Mouse (Mus musculus) embryo, embryonic 10 days (tissue): ENCODE results near the gene Ndufa9.
A peak's percentile ranks its signal among the peaks of the same experiment; 100 is the strongest.

ENCODE experiments used
- DNase-seq: peaks from one replicate; pipeline ENCODE4 v3.0.0-alpha.2; 2015; ENCODE audit warnings: low spot score

Ndufa9 gene

GRCm38 (mm10) chr6:126848712-126849704 is at the start of gene Ndufa9:
Ndufa9 (minus strand) TSS chr6:126849136.
- DNase-seq, result peak; percentile 98

- DNase-seq, result no peak
These were observed 28.2 kb upstream of the Ndufa9 start for GRCm38 (mm10) chr6:126877118-126877517.

DNA sequence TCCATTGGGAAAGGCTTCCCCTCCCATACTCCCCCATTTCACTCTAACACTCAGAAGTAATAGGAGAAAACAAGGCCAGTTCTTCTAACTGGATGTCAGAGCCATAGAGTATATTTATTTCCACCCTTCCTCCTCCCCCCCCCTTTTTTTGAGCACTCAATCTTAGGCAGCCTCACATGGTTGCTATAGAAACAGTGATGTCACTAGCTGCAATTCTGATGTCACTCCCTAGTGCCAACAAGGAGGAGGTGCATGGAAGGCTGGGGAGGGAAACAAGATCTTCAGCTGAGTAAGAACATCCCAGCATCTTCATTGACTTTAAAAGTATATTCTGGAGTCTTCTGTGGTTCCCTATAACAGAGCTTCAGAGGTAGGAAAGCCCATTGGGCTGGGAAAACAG is 3.9 kb upstream of the Ndufa9 start, which contains the start of gene Akap3:
Akap3 (plus strand) TSS at position 218 of the 400 bp plus-strand sequence.
- no peak for DNase-seq

- DNase-seq, result no peak
These were observed 12.3 kb downstream of the Ndufa9 start for GRCm38 (mm10) chr6:126836628-126837027.

GRCm38 (mm10) chr6:126823087-126823486 is 25.8 kb downstream of the Ndufa9 start:
- no peak for DNase-seq

DNA sequence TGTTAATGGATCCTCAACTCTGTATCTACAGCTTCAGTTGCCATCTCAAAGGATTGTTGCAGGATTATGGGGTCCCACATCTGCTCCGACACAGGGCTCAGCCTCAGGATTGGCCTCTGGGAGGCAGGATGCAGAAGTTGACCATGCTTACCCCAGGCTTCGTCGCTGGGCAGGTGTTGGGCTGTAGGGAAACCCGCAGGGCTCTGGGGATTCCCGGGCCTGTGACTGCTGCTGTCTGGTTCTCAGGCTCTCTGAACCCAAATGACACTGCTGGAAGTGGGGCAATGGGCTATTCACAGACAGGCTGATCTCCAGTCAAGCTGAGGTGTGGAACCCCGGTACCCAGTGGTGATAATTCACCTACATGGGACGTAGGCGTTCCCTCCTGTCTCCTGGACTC is 32.6 kb downstream of the Ndufa9 start:
- DNase-seq, result no peak

DNA sequence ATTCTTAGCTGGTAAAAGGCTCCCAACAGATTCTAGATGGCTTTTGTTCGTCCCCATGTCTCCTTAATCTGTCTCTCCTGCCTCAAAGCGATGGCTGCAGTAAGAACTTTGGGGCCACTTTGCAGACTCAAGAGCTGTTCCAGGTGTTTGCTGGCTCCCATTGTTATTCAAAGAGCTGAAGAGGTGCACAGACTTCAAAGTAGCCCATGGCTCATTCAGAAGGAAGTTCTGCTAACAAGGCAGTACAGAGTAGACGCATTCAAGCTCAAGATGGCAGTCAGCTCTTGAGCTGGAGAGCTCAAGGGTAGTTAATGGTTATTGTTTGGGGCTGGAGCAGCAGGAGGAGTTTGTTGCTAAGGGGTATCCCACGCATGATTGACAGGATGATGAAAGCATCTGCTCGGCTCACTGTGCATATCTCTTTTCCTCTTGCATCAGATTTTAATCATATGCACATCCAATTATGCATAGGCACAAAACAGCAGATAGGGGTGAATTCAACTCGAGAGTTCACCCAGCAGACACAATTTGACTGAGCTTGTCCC is 33.7 kb downstream of the Ndufa9 start:
- DNase-seq, result no peak

DNA sequence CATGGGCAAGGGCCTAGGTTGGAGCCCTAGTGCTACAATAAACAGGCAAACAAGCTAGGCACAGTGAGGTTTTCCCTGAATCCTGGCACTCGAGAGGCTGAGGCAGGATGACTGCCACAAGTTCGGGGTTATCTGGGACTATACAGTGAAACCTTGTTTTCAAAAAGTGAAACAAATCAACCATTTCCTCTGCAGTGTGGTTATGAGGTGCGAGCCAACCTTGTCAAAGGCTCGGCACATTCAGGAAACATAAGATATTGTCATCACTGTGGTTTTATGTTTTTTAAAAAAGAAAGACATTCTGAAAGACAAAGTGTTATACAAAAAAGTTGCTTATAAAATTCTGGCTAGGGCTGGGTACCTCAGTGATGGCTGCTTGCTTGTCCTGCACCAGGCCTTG is 37.5 kb downstream of the Ndufa9 start:
- DNase-seq, result no peak

GRCm38 (mm10) chr6:126808561-126808960 is 40.4 kb downstream of the Ndufa9 start:
- DNase-seq, result no peak

DNA sequence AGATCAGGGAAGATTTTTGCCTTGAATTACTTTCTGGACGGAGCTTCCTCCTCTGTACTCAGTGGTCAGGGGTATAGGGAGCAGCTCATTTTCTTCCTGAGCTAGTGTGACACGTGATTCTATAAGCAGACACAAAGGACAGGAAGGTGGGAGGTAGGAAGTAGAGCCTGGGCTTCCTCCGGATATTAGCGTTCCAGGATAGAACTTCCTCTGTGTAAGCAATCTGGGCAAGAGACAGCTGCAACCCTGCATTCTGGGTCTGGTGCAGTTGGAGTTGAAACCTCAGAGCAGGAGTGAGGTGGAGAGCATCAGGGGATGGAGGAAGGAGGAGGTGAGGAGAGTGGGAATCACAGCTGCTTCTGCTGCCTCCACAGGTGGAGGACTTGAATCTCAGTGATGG is 40.8 kb downstream of the Ndufa9 start:
- no peak for DNase-seq

- DNase-seq, result no peak
These were observed 42.2 kb downstream of the Ndufa9 start for GRCm38 (mm10) chr6:126806783-126807182.

DNA sequence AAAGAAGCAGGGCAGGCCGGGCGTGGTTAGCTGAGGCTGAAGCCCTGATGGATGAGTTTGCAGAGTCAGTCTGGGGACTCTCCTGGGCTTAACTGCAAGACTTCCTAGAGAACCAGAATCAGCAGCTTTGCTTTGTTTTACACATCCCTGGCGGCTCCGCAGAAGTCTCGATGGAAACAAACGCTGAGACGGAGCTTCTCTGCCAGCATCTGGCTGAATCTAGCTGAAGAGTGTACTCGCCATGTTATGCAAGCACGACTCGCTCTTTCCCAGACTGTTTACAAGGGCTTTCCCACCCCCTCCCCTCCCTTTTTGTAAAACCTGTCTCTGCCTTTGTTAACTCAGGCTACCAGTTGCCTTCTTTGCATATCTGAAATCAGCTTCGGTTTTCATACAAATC is 46.0 kb downstream of the Ndufa9 start:
- DNase-seq, result no peak

DNA sequence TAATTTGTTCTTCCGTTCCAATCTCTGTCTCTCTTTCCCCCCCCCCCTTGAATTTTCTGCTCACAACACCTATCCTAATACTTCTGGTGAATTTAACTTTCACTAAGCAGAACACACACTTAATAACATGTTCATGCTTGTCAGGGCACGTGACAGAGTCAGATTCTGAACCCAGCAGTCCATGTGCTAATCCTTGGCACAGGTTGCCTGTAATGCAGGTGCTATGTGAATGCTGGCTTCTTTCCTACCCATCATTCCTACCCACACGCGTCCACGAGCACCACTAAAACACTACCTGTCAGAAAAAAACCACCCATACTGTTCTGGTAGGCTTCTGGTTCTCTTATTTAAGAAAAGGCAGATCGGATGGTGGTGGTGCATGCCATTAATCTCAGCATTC is 54.2 kb downstream of the Ndufa9 start:
- DNase-seq, result no peak

DNA sequence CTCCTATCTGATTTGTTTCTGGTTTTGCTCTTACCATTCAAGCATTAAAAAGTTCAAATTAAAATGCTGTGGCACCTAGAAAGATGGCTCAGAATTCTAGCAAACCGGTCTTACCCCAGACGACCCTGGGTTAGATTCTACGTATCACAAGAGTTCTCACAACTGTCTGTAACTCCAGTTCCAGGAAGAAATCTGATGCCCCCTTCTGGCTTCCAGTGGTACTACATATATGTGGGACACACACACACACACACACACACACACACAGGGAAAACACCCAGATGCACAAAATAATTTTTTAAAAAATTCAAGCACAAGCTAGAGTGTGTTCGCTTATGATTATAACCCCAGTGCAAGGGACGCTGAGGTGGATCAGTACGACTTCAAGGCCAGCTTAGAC is 55.2 kb downstream of the Ndufa9 start:
- no peak for DNase-seq

DNA sequence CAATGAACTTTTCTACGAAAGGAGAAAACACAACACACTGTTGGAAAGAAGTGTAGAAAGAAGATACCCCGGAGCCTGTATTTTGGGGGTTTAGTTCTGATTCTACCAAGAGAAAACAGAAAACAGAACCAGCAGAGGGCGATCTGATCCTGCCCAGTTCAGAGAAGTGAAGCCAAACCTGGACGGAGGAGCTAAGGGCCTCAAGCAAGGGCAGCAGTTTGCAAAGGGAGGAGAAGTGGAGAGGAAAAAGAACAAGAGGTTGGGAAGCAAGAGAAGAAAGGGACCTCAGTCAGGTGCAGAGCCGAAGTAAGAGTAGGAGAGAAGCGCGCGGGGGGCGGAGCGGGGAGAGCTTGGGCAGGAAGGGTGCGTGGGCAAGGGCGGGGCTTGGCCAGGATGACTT is 57.0 kb downstream of the Ndufa9 start:
- peak; percentile 60 for DNase-seq

GRCm38 (mm10) chr6:126791488-126791887 is 57.4 kb downstream of the Ndufa9 start:
- no peak for DNase-seq

GRCm38 (mm10) chr6:126788863-126789262 is 60.1 kb downstream of the Ndufa9 start:
- DNase-seq, result no peak

DNA sequence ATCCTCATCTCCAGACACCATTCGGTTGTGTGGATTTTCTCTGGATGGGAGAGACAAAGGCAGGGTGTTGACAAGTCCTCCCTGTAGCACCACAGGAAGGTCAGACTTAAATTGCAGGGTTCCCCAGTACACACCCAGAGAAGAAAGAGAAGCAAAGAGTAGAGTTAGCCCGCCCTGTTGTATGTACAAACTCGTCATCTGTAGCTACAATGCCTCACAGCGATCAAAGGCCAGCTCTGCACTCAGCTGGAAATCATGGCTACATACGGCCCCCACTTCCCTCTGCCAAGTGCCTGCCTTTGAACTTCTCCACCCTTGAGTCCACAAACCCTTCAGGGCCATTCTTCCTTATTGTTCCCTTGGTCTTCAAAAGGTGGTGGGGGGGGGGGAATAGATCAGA is 64.7 kb downstream of the Ndufa9 start:
- DNase-seq, result no peak

GRCm38 (mm10) chr6:126783651-126784066 is 65.3 kb downstream of the Ndufa9 start:
- DNase-seq, result no peak

DNA sequence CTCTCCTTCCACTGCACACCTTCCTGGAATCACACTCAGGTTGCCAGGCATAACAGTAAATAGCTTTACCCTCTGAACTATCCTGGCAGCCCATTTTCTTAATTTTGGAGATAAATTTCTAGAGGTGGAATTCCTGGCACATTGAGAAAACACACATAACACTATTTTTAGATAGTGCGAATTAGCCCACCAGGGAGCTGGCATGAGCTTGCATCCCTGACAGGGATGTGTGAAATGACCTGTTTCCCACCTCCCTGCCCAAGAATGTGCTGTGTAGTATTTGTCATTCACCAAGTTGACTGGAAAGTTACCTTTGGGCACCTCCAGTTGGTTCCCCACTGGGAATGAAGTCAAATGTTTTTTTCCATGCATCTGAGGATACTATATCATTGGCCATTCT is 65.9 kb downstream of the Ndufa9 start:
- DNase-seq, result no peak

DNA sequence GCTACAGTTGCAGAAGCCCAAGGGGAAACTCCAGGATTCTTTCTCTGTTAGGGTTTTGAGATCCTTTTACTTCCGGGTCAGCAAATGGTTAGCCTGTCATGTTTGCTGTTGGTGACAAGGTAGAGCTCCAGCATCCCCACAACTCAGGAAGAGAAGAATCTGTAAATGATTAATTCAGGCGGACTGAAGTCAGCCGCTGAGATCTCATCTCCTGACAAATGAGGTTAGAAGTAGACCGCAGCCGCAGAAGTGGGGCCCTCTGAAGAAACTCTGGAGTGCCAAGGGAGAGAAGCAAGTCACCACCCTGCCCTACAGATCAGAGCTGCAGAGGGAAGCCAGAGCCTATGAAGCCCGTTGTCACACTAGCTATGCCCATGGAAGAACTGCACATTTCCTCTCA is 71.0 kb downstream of the Ndufa9 start:
- DNase-seq, result no peak

GRCm38 (mm10) chr6:126773873-126774272 is 75.1 kb downstream of the Ndufa9 start:
- no peak for DNase-seq

DNA sequence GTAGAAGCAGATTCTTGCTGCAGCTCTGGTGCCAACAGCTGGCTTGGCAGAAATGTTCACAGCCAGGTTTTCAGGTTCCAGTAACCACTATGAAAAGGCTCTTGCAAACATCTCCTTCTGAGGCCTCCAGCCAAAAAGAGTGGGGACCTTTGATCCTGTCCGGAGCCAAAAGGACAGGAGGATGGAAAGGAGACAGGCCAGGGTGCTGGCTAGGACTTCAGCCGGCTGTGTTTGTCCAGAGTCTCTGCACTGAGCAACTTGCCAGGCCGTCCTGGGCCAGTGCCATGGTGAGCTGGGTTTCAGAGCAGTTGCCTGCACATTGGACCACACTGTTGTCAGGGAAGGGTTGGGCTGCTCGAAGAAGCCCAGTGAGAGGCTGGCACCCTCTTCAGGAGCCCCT is 76.6 kb downstream of the Ndufa9 start:
- DNase-seq, result no peak
